Comparison of ENCODE assay signal across 16 mouse cellular contexts in the genomic region with DNA sequence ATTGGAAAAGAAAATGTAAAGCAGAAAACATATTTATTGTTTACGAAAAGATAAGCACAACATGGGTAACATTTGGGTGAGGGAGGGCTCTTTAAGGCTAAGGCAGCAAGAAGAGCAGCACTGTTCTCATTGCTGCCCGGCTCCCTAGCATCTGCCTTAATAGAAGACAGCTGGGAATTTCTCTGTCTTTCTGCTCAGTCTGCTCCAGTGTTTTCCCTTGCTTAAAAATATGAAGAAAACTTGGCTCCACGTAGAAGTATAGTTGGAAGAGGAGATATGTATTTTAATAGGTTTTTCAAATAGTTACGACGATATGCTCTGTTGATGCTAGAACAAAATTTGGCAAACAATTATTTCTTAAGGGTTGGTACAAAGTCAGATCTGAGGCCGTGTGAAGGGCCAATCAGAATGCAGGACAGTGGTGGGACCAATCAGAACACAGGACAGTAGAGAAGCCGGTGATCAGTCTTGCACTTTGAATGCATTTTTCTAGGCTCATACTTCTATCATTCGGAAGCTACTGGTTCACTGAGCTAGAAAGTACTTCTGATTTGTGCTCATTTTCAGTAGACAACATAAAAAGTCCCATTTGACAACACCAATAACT.
"Had no signal": no experiment of that assay in that cellular context is flagged by ENCODE, and none has a peak within 500 bp of the region (broad histone marks: within the 10 kb centered on the region; RNA-seq: fewer than 3 reads in every experiment).

No protein-coding gene starts in this region.

- H3K9me3 ChIP-seq: kidney, embryonic 15.5 days; limb, embryonic 15.5 days; stomach, embryonic 15.5 days had no signal

- H3K27me3 ChIP-seq: kidney, embryonic 15.5 days; limb, embryonic 15.5 days; stomach, embryonic 15.5 days had no signal

- H3K4me1 ChIP-seq: stomach, embryonic 15.5 days had no signal

- ATAC-seq: liver, postnatal 0 days; lung, postnatal 0 days had no signal

- DNase-seq: kidney, adult 2 months; kidney, postnatal 14 days; kidney, postnatal 4 days; liver, postnatal 0 days; lung, embryonic 14.5 days; midbrain, embryonic 14.5 days; right cerebral cortex, postnatal 25 days; spleen, adult 18-20 months; thymus, postnatal 25 days had no signal

- H3K36me3 ChIP-seq: kidney, embryonic 15.5 days; limb, embryonic 15.5 days; stomach, embryonic 15.5 days had no signal

- H3K4me3 ChIP-seq: kidney, embryonic 15.5 days; limb, embryonic 15.5 days; stomach, embryonic 15.5 days had no signal

- H3K27ac ChIP-seq: kidney, embryonic 15.5 days; limb, embryonic 15.5 days; liver, embryonic 14.5 days; macrophage; stomach, embryonic 15.5 days had no signal

- H3K4me2 ChIP-seq: kidney, embryonic 15.5 days; limb, embryonic 15.5 days; liver, embryonic 11.5 days; lung, embryonic 14.5 days; stomach, embryonic 15.5 days had no signal

- H3K9ac ChIP-seq: kidney, embryonic 15.5 days; limb, embryonic 15.5 days; liver, embryonic 14.5 days; liver, postnatal 0 days; lung, embryonic 14.5 days; stomach, embryonic 15.5 days had no signal
